Mouse (Mus musculus): ENCODE measurements around the gene Fgf2. TPM values are rescaled to one million over a fixed set of nuclear protein-coding genes. Genes with fewer than 3 reads are reported as not detected.
A peak's percentile ranks its signal among the peaks of the same experiment; 100 is the strongest.

The Fgf2 gene
- polyA plus RNA-seq, 1 experiment from 2014 or later, result 0.83 TPM

GRCm38 (mm10) chr3:37347671-37348070 is 475 bp upstream of the Fgf2 start:
- no peak overlapping the region for H3K27ac ChIP-seq (ENCODE audit: low read depth, low read length)
- peaks cover 18% of the 10 kb centered on the region; the same call in 1 of the 2 replicates for H3K27me3 ChIP-seq (ENCODE audit: control insufficient read depth, insufficient read depth, low read length)
- ATAC-seq (replicated peaks; ENCODE audit: low FRiP score) (0 out of 2 replicates have a peak, but pooled peaks have one; percentile 7), DNase-seq (ENCODE audit: low spot score) (no peak)
- H3K4me1 ChIP-seq (replicated peaks; ENCODE audit: control insufficient read depth, insufficient read depth, low read length), result 0 out of 2 replicates have a peak, but pooled peaks cover 3% of the 10 kb centered on the region
- peak overlapping the region; percentile 67; the same call in 1 of the 2 replicates for H3K4me3 ChIP-seq (ENCODE audit: low read depth, low read length)
- 30% methylated on average over 9 of the region's 9 CpGs for whole genome bisulfite sequencing
- H3K36me3 ChIP-seq (ENCODE audit: control insufficient read depth, insufficient read depth, low read length), result no peaks in the 10 kb centered on the region
- no peaks in the 10 kb centered on the region for H3K9me3 ChIP-seq (ENCODE audit: control insufficient read depth, low read length)
- peak overlapping the region; percentile 98 for H3K4me2 ChIP-seq (ENCODE audit: low read depth, low read length, severe bottlenecking)
- H3K9ac ChIP-seq (ENCODE audit: low read length), result no peak overlapping the region

- no peaks in the 10 kb centered on the region for H3K9me3 ChIP-seq (ENCODE audit: control insufficient read depth, low read length)
- WGBS, result 11% methylated on average over 8 of the region's 8 CpGs
- no peak overlapping the region for H3K27ac ChIP-seq (ENCODE audit: low read depth, low read length)
- ATAC-seq (replicated peaks; ENCODE audit: low FRiP score), result no peak
- H3K4me2 ChIP-seq (ENCODE audit: low read depth, low read length, severe bottlenecking), result peak overlapping the region; percentile 98
- H3K4me1 ChIP-seq (replicated peaks; ENCODE audit: control insufficient read depth, insufficient read depth, low read length), result 0 out of 2 replicates have a peak, but pooled peaks cover 3% of the 10 kb centered on the region
- no peak for DNase-seq (ENCODE audit: low spot score)
- H3K4me3 ChIP-seq (ENCODE audit: low read depth, low read length), result peak overlapping the region; percentile 67
- peak overlapping the region; percentile 78 for H3K9ac ChIP-seq (ENCODE audit: low read length)
- peaks cover 18% of the 10 kb centered on the region; the same call in 1 of the 2 replicates for H3K27me3 ChIP-seq (ENCODE audit: control insufficient read depth, insufficient read depth, low read length)
- H3K36me3 ChIP-seq (ENCODE audit: control insufficient read depth, insufficient read depth, low read length), result no peaks in the 10 kb centered on the region
Measured at GRCm38 (mm10) chr3:37349166-37349548, 1.0 kb downstream of the Fgf2 start.

GRCm38 (mm10) chr3:37350386-37350785 is 2.2 kb downstream of the Fgf2 start:
- Histone ChIP-seq H3K36me3 (ENCODE audit: control insufficient read depth, insufficient read depth, low read length) (no peaks in the 10 kb centered on the region), H3K27ac (ENCODE audit: low read depth, low read length) (no peak overlapping the region), H3K9ac (ENCODE audit: low read length) (no peak overlapping the region), H3K4me3 (ENCODE audit: low read depth, low read length) (no peak overlapping the region), H3K27me3 (ENCODE audit: control insufficient read depth, insufficient read depth, low read length) (peaks cover 18% of the 10 kb centered on the region; the same call in 1 of the 2 replicates), H3K9me3 (ENCODE audit: control insufficient read depth, low read length) (no peaks in the 10 kb centered on the region), H3K4me1 (replicated peaks; ENCODE audit: control insufficient read depth, insufficient read depth, low read length) (0 out of 2 replicates have a peak, but pooled peaks cover 3% of the 10 kb centered on the region), H3K4me2 (ENCODE audit: low read depth, low read length, severe bottlenecking) (no peak overlapping the region)
- DNase-seq (ENCODE audit: low spot score), result no peak
- ATAC-seq (replicated peaks; ENCODE audit: low FRiP score), result no peak
- 69% methylated on average over 7 of the region's 7 CpGs for WGBS

- H3K27ac ChIP-seq (ENCODE audit: low read depth, low read length), result no peak overlapping the region
- WGBS, result 81% methylated on average over 10 of the region's 10 CpGs
- no peaks in the 10 kb centered on the region for H3K9me3 ChIP-seq (ENCODE audit: control insufficient read depth, low read length)
- ATAC-seq (replicated peaks; ENCODE audit: low FRiP score), result no peak
- H3K4me2 ChIP-seq (ENCODE audit: low read depth, low read length, severe bottlenecking), result no peak overlapping the region
- 0 out of 2 replicates have a peak, but pooled peaks cover 1% of the 10 kb centered on the region for H3K4me1 ChIP-seq (replicated peaks; ENCODE audit: control insufficient read depth, insufficient read depth, low read length)
- no peak for DNase-seq (ENCODE audit: low spot score)
- no peaks in the 10 kb centered on the region for H3K36me3 ChIP-seq (ENCODE audit: control insufficient read depth, insufficient read depth, low read length)
- H3K27me3 ChIP-seq (ENCODE audit: control insufficient read depth, insufficient read depth, low read length), result peaks cover 5% of the 10 kb centered on the region; the same call in 1 of the 2 replicates
- no peak overlapping the region for H3K4me3 ChIP-seq (ENCODE audit: low read depth, low read length)
- H3K9ac ChIP-seq (ENCODE audit: low read length), result no peak overlapping the region
Measured at GRCm38 (mm10) chr3:37353951-37354481, 5.9 kb downstream of the Fgf2 start.

GRCm38 (mm10) chr3:37354737-37355136 is 6.6 kb downstream of the Fgf2 start:
- Histone ChIP-seq H3K9me3 (ENCODE audit: control insufficient read depth, low read length) (no peaks in the 10 kb centered on the region), H3K9ac (ENCODE audit: low read length) (no peak overlapping the region), H3K4me3 (ENCODE audit: low read depth, low read length) (no peak overlapping the region), H3K27ac (ENCODE audit: low read depth, low read length) (no peak overlapping the region), H3K4me2 (ENCODE audit: low read depth, low read length, severe bottlenecking) (no peak overlapping the region), H3K36me3 (ENCODE audit: control insufficient read depth, insufficient read depth, low read length) (no peaks in the 10 kb centered on the region), H3K4me1 (replicated peaks; ENCODE audit: control insufficient read depth, insufficient read depth, low read length) (no peaks in the 10 kb centered on the region), H3K27me3 (ENCODE audit: control insufficient read depth, insufficient read depth, low read length) (no peaks in the 10 kb centered on the region; the same call in 1 of the 2 replicates)
- 92% methylated on average over 1 of the region's 1 CpGs for WGBS
- DNase-seq (ENCODE audit: low spot score) (no peak), ATAC-seq (replicated peaks; ENCODE audit: low FRiP score) (no peak)

GRCm38 (mm10) chr3:37360729-37361128 is 12.6 kb downstream of the Fgf2 start:
- H3K36me3 ChIP-seq (ENCODE audit: control insufficient read depth, insufficient read depth, low read length), result no peaks in the 10 kb centered on the region
- no peaks in the 10 kb centered on the region for H3K9me3 ChIP-seq (ENCODE audit: control insufficient read depth, low read length)
- H3K4me3 ChIP-seq (ENCODE audit: low read depth, low read length), result no peak overlapping the region
- ATAC-seq (replicated peaks; ENCODE audit: low FRiP score), result no peak
- no peak overlapping the region for H3K4me2 ChIP-seq (ENCODE audit: low read depth, low read length, severe bottlenecking)
- no peak overlapping the region for H3K9ac ChIP-seq (ENCODE audit: low read length)
- no peaks in the 10 kb centered on the region for H3K4me1 ChIP-seq (replicated peaks; ENCODE audit: control insufficient read depth, insufficient read depth, low read length)
- no peak overlapping the region for H3K27ac ChIP-seq (ENCODE audit: low read depth, low read length)
- no peaks in the 10 kb centered on the region for H3K27me3 ChIP-seq (ENCODE audit: control insufficient read depth, insufficient read depth, low read length)
- 87% methylated on average over 9 of the region's 9 CpGs for WGBS
- DNase-seq (ENCODE audit: low spot score), result no peak

- no peak overlapping the region for H3K9ac ChIP-seq (ENCODE audit: low read length)
- WGBS, result 81% methylated on average over 4 of the region's 4 CpGs
- ATAC-seq (replicated peaks; ENCODE audit: low FRiP score), result no peak
- H3K4me3 ChIP-seq (ENCODE audit: low read depth, low read length), result no peak overlapping the region
- H3K9me3 ChIP-seq (ENCODE audit: control insufficient read depth, low read length), result no peaks in the 10 kb centered on the region
- no peak overlapping the region for H3K4me2 ChIP-seq (ENCODE audit: low read depth, low read length, severe bottlenecking)
- no peak overlapping the region for H3K27ac ChIP-seq (ENCODE audit: low read depth, low read length)
- no peaks in the 10 kb centered on the region for H3K27me3 ChIP-seq (ENCODE audit: control insufficient read depth, insufficient read depth, low read length)
- no peak for DNase-seq (ENCODE audit: low spot score)
- H3K36me3 ChIP-seq (ENCODE audit: control insufficient read depth, insufficient read depth, low read length), result no peaks in the 10 kb centered on the region
- no peaks in the 10 kb centered on the region for H3K4me1 ChIP-seq (replicated peaks; ENCODE audit: control insufficient read depth, insufficient read depth, low read length)
Measured at GRCm38 (mm10) chr3:37365144-37365543, 17.0 kb downstream of the Fgf2 start.

- no peak for ATAC-seq (replicated peaks; ENCODE audit: low FRiP score)
- 63% methylated on average over 3 of the region's 3 CpGs for WGBS
- no peaks in the 10 kb centered on the region for H3K4me1 ChIP-seq (replicated peaks; ENCODE audit: control insufficient read depth, insufficient read depth, low read length)
Measured at GRCm38 (mm10) chr3:37365976-37366375, 17.8 kb downstream of the Fgf2 start.

More at GRCm38 (mm10) chr3:37365976-37366375, 17.8 kb downstream of the Fgf2 start:
- no peak for DNase-seq (ENCODE audit: low spot score)
- Histone ChIP-seq H3K4me2 (ENCODE audit: low read depth, low read length, severe bottlenecking) (no peak overlapping the region), H3K4me3 (ENCODE audit: low read depth, low read length) (no peak overlapping the region), H3K9ac (ENCODE audit: low read length) (no peak overlapping the region), H3K27me3 (ENCODE audit: control insufficient read depth, insufficient read depth, low read length) (no peaks in the 10 kb centered on the region), H3K27ac (ENCODE audit: low read depth, low read length) (no peak overlapping the region), H3K9me3 (ENCODE audit: control insufficient read depth, low read length) (no peaks in the 10 kb centered on the region), H3K36me3 (ENCODE audit: control insufficient read depth, insufficient read depth, low read length) (no peaks in the 10 kb centered on the region)
